Mouse (Mus musculus) MEL (cell line): Measurements from ENCODE around the gene Mrpl49. TPM values are rescaled to one million over a fixed set of nuclear protein-coding genes. Genes with fewer than 3 reads are reported as not detected.
A peak's percentile ranks its signal among the peaks of the same experiment; 100 is the strongest.

Experiments
- DNase-seq: peaks from one replicate; pipeline ENCODE4 v3.0.0; 2011; ENCODE audit warnings: low read depth, low spot score
- H3K27ac ChIP-seq: 2 replicates; pipeline ENCODE4 v1.5.1; 2012; ENCODE audit warnings: low read depth, mild to moderate bottlenecking, control low read depth, low read length, moderate library complexity; ENCODE audit not compliant: control insufficient read depth
- H3K27me3 ChIP-seq, 2 experiments: fragments of 150-350 bp in 1 of 2; sonication (generic) in 1 of 2; 2 replicates each; pipeline ENCODE4 v1.6.1; 2012; ENCODE audit warnings: low read length in 2 of 2, mild to moderate bottlenecking in 2 of 2, improper control_type of control experiment in 1 of 2, moderate library complexity in 1 of 2; ENCODE audit not compliant: insufficient read depth in 2 of 2, control insufficient read depth in 1 of 2
- H3K36me3 ChIP-seq, 2 experiments: 2 replicates each; pipeline ENCODE4 v1.6.1; 2012 to 2014; ENCODE audit warnings: low read length in 2 of 2, improper control_type of control experiment in 1 of 2, inconsistent platforms in 1 of 2, mild to moderate bottlenecking in 1 of 2; ENCODE audit not compliant: insufficient read depth in 2 of 2, control insufficient read depth in 1 of 2
- H3K4me1 ChIP-seq, 2 experiments: fragments of 150-350 bp in 1 of 2; sonication (generic) in 1 of 2; 2 replicates each; pipeline ENCODE4 v1.6.1; 2012; ENCODE audit warnings: low read length in 2 of 2, improper control_type of control experiment in 1 of 2, mild to moderate bottlenecking in 1 of 2; ENCODE audit not compliant: insufficient read depth in 2 of 2, control insufficient read depth in 1 of 2
- H3K4me3 ChIP-seq, 2 experiments: fragments of 150-350 bp in 1 of 2; sonication (generic) in 1 of 2; 2 replicates each; pipeline ENCODE4 v1.5.1; 2012; ENCODE audit warnings: low read depth in 2 of 2, low read length in 2 of 2, mild to moderate bottlenecking in 2 of 2, moderate library complexity in 2 of 2, control low read depth in 1 of 2, improper control_type of control experiment in 1 of 2; ENCODE audit not compliant: control insufficient read depth in 1 of 2, insufficient read depth in 1 of 2
- H3K79me2 ChIP-seq: 2 replicates; pipeline ENCODE4 v1.6.1; 2012; ENCODE audit warnings: mild to moderate bottlenecking, low read length, moderate library complexity; ENCODE audit not compliant: control insufficient read depth, poor library complexity, insufficient read depth
- H3K9ac ChIP-seq: 2 replicates; pipeline ENCODE4 v1.6.1; 2012; ENCODE audit warnings: low read depth, mild to moderate bottlenecking, control low read depth, low read length, moderate library complexity; ENCODE audit not compliant: control insufficient read depth, poor library complexity, severe bottlenecking
- H3K9me3 ChIP-seq: fragments of 150-350 bp; sonication (generic); replicated peaks from 2 replicates; pipeline ENCODE4 v1.6.1; 2012; ENCODE audit warnings: mild to moderate bottlenecking, low read length, improper control_type of control experiment, moderate library complexity; ENCODE audit not compliant: insufficient read depth
- E2F4 ChIP-seq: IDR thresholded peaks from 2 replicates; pipeline ENCODE4 v1.6.1; 2011; ENCODE audit warnings: low read depth, low read length, improper control_type of control experiment, borderline replicate concordance
- ELF1 ChIP-seq: IDR thresholded peaks from 2 replicates; pipeline ENCODE4 v1.6.1; 2014; ENCODE audit warnings: low read depth, mild to moderate bottlenecking, inconsistent platforms, low read length, improper control_type of control experiment, moderate library complexity
- EP300 ChIP-seq, 2 experiments: IDR thresholded peaks; 2 replicates each; pipeline ENCODE4 v1.6.1; 2011; ENCODE audit warnings: improper control_type of control experiment in 2 of 2, low read length in 2 of 2, low read depth in 1 of 2, mild to moderate bottlenecking in 1 of 2
- ETS1 ChIP-seq: IDR thresholded peaks from 2 replicates; pipeline ENCODE4 v1.6.1; 2012; ENCODE audit warnings: low read depth, mild to moderate bottlenecking, inconsistent platforms, low read length, improper control_type of control experiment, moderate library complexity
- GABPA ChIP-seq: IDR thresholded peaks from 2 replicates; pipeline ENCODE4 v1.6.1; 2012; ENCODE audit warnings: low read depth, mild to moderate bottlenecking, inconsistent platforms, low read length, improper control_type of control experiment, moderate library complexity
- GATA1 ChIP-seq: IDR thresholded peaks from 2 replicates; pipeline ENCODE4 v1.6.1; 2011; ENCODE audit warnings: low read depth, low read length, improper control_type of control experiment
- HCFC1 ChIP-seq: IDR thresholded peaks from 2 replicates; pipeline ENCODE4 v1.6.1; 2012; ENCODE audit warnings: low read depth, mild to moderate bottlenecking, inconsistent platforms, low read length, improper control_type of control experiment, moderate library complexity
- KAT2A ChIP-seq: conservative IDR thresholded peaks from 2 replicates; pipeline ENCODE4 v1.6.1; 2012; ENCODE audit warnings: low read depth, low read length, improper control_type of control experiment, inconsistent platforms
- MAFK ChIP-seq: IDR thresholded peaks from 2 replicates; pipeline ENCODE4 v1.6.1; 2011; ENCODE audit warnings: low read depth, mild to moderate bottlenecking, low read length, improper control_type of control experiment, borderline replicate concordance
- MAZ ChIP-seq: IDR thresholded peaks from 2 replicates; pipeline ENCODE4 v1.6.1; 2012; ENCODE audit warnings: low read depth, mild to moderate bottlenecking, inconsistent platforms, low read length, improper control_type of control experiment
- MXI1 ChIP-seq: IDR thresholded peaks from 2 replicates; pipeline ENCODE4 v1.6.1; 2011; ENCODE audit warnings: mild to moderate bottlenecking, low read depth, low read length, improper control_type of control experiment
- MYC ChIP-seq: IDR thresholded peaks from 2 replicates; pipeline ENCODE4 v1.6.1; 2011; ENCODE audit warnings: low read depth, mild to moderate bottlenecking, low read length, improper control_type of control experiment, moderate library complexity
- NELFE ChIP-seq: IDR thresholded peaks from 2 replicates; pipeline ENCODE4 v1.6.1; 2011; ENCODE audit warnings: low read depth, low read length, improper control_type of control experiment
- NRF1 ChIP-seq: IDR thresholded peaks from 2 replicates; pipeline ENCODE4 v1.6.1; 2014; ENCODE audit warnings: low read depth, mild to moderate bottlenecking, inconsistent platforms, low read length, improper control_type of control experiment, moderate library complexity; ENCODE audit not compliant: poor library complexity, insufficient read depth, severe bottlenecking
- POLR2A ChIP-seq, 2 experiments: IDR thresholded peaks; 2 replicates each; pipeline ENCODE4 v1.6.1; 2011 to 2012; ENCODE audit warnings: low read length in 2 of 2, mild to moderate bottlenecking in 2 of 2, control low read depth in 1 of 2, improper control_type of control experiment in 1 of 2, low read depth in 1 of 2, moderate library complexity in 1 of 2; ENCODE audit not compliant: control insufficient read depth in 1 of 2, insufficient read depth in 1 of 2, poor library complexity in 1 of 2
- POLR2AphosphoS2 ChIP-seq: IDR thresholded peaks from 2 replicates; pipeline ENCODE4 v1.6.1; 2011; ENCODE audit warnings: low read length, improper control_type of control experiment
- POLR2AphosphoS5 ChIP-seq: IDR thresholded peaks from 2 replicates; pipeline ENCODE4 v1.6.1; 2012; ENCODE audit warnings: low read depth, borderline replicate concordance, mild to moderate bottlenecking, inconsistent platforms, low read length, moderate library complexity, mixed read lengths
- RCOR1 ChIP-seq: IDR thresholded peaks from 2 replicates; pipeline ENCODE4 v1.6.1; 2012; ENCODE audit warnings: low read depth, mild to moderate bottlenecking, inconsistent platforms, low read length, improper control_type of control experiment
- SIN3A ChIP-seq: IDR thresholded peaks from 2 replicates; pipeline ENCODE4 v1.6.1; 2012; ENCODE audit warnings: low read length, improper control_type of control experiment, inconsistent platforms
- TBP ChIP-seq: IDR thresholded peaks from 2 replicates; pipeline ENCODE4 v1.8.0; 2011; ENCODE audit warnings: low read depth, low read length, improper control_type of control experiment
- TCF12 ChIP-seq: IDR thresholded peaks from 2 replicates; pipeline ENCODE4 v1.6.1; 2014; ENCODE audit warnings: low read depth, mild to moderate bottlenecking, inconsistent platforms, low read length, improper control_type of control experiment, moderate library complexity
- UBTF ChIP-seq: IDR thresholded peaks from 2 replicates; pipeline ENCODE4 v1.6.1; 2012; ENCODE audit warnings: low read depth, mild to moderate bottlenecking, inconsistent platforms, low read length, improper control_type of control experiment, moderate library complexity, borderline replicate concordance; ENCODE audit not compliant: insufficient read depth
- USF1 ChIP-seq: IDR thresholded peaks from 2 replicates; pipeline ENCODE4 v1.6.1; 2014; ENCODE audit warnings: low read depth, mild to moderate bottlenecking, inconsistent platforms, low read length, improper control_type of control experiment, moderate library complexity
- ZMIZ1 ChIP-seq: IDR thresholded peaks from 2 replicates; pipeline ENCODE4 v1.6.1; 2012; ENCODE audit warnings: low read depth, mild to moderate bottlenecking, inconsistent platforms, low read length, improper control_type of control experiment, moderate library complexity
- polyA plus RNA-seq, 2 experiments: library from polyadenylated mRNA; stranded (reverse) in 1 of 2; unstranded in 1 of 2; fragments of >175 nt in 1 of 2; fragments of >200 nt in 1 of 2; gene quantifications; 2 replicates each; pipeline versions ENCODE4 v1.2.1 to v1.2.4; 2012; ENCODE audit warnings: low replicate concordance in 2 of 2, low read depth in 1 of 2; ENCODE audit not compliant: insufficient read length in 2 of 2, insufficient read depth in 1 of 2, missing spikeins in 1 of 2
- total RNA-seq: library from RNA; depleted of rRNA; stranded (reverse); fragments of 300-350 nt; gene quantifications from 2 replicates; pipeline ENCODE4 v1.2.3, GENCODE M21; 2012

Gene Mrpl49
- total and polyA plus RNA-seq, 3 experiments, result 81.6 to 98.7 TPM; not detected in 1

DNA sequence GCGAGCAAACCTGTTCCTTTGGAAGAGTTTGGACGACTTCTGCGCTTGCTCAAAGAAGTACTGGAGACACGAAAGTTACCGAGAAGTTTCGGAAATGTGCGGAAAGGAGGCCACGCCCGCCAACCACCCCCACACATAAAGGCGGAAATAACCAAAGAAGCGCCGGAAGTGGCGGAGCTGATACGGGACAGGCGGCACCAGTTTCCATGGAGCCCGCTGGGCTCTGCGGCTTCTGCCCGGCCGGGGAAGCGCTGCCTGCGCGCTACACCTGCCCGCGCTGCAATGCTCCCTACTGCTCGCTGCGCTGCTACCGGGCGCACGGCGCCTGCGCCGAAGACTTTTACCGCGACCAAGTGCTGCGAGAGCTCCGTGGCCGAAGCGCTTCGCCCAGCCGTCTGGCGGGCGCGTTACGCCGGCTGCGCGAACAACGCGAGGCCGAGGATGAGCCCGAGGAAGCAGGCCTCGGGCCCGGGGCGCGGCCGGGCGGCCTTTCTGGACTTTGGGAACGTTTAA, 3.5 kb upstream of the Mrpl49 start, which contains the start of gene Znhit2:
Znhit2 (plus strand) TSS at position 172 of the 513 bp plus-strand sequence.
- DNase-seq, result peak; percentile 97
- H3K4me3 ChIP-seq, result peak within 1 kb of the TSS; percentile 73 to 83
- peaks cover 3 to 20% of the 10 kb centered on the region in 2 experiments; a peak in 3 of 4 replicates for H3K36me3 ChIP-seq
- H3K9me3 ChIP-seq, result no peaks in the 10 kb centered on the region
- peak within 1 kb of the TSS; percentile 89 for H3K27ac ChIP-seq
- H3K79me2 ChIP-seq, result peaks cover 45% of the 10 kb centered on the region
- H3K9ac ChIP-seq, result peak within 1 kb of the TSS; percentile 93
- peaks cover 0 to 16% of the 10 kb centered on the region in 2 experiments; a peak in 1 of 4 replicates for H3K4me1 ChIP-seq
- H3K27me3 ChIP-seq, result no peaks in the 10 kb centered on the region
- no peak; the same call in 1 of the 2 replicates for TF ChIP-seq POLR2AphosphoS2
- TF ChIP-seq NELFE, result peak; percentile 83
- no peak for TF ChIP-seq MAFK
- TF ChIP-seq GATA1, result peak; percentile 85
- no peak for TF ChIP-seq USF1
- TF ChIP-seq EP300 (IDR thresholded peaks at IDR 0.05; ENCODE audit: low read depth in 1 of 2, low read length in 2 of 2), result peak in 1 of 2 experiments; percentile 21; a peak in 1 of 4 replicates
- TF ChIP-seq NRF1, result peak; percentile 70
- peak; percentile 16; the same call in 1 of the 2 replicates for TF ChIP-seq ZMIZ1
- TF ChIP-seq POLR2A (IDR thresholded peaks at IDR 0.05; ENCODE audit: control insufficient read depth in 1 of 2, insufficient read depth in 1 of 2, low read depth in 1 of 2, low read length in 2 of 2, poor library complexity in 1 of 2), result peak; percentile 85 to 91
- 0 out of 2 replicates have a peak, but pooled peaks have one; percentile 36 for TF ChIP-seq ETS1
- TF ChIP-seq RCOR1, result no peak
- TF ChIP-seq UBTF, result peak; percentile 100
- TF ChIP-seq GABPA, result no peak
- peak; percentile 95 for TF ChIP-seq SIN3A
- TF ChIP-seq POLR2AphosphoS5, result no peak
- 0 out of 2 replicates have a peak, but pooled peaks have one; percentile 16 for TF ChIP-seq E2F4
- peak; percentile 46; the same call in 1 of the 2 replicates for TF ChIP-seq MYC
- TF ChIP-seq TBP, result peak; percentile 87
- peak; percentile 86 for TF ChIP-seq ELF1
- peak; percentile 70 for TF ChIP-seq TCF12
- TF ChIP-seq KAT2A, result peak; percentile 53
- TF ChIP-seq MXI1, result peak; percentile 84
- 0 out of 2 replicates have a peak, but pooled peaks have one; percentile 40 for TF ChIP-seq MAZ
- TF ChIP-seq HCFC1, result peak; percentile 89
